Mouse (Mus musculus) adrenal gland, adult 2 months (tissue): Measurements from ENCODE around the gene Znhit1. TPM values are rescaled to one million over a fixed set of nuclear protein-coding genes. Genes with fewer than 3 reads are reported as not detected.
A peak's percentile ranks its signal among the peaks of the same experiment; 100 is the strongest.

Source experiments
- DNase-seq: peaks from one replicate; pipeline ENCODE4 v3.0.0; 2021
- polyA plus RNA-seq: library from polyadenylated mRNA; depleted of rRNA; stranded (reverse); fragments of >200 nt; gene quantifications from 2 replicates; pipeline ENCODE4 v1.2.3, GENCODE M21; 2012
- total RNA-seq, 2 experiments: library from RNA; stranded (reverse); gene quantifications; 2 replicates each; pipeline ENCODE4 v1.2.3; 2021

Znhit1 gene
- total and polyA plus RNA-seq, 3 experiments: 102 to 155 (median 109) TPM

- peak; percentile 95 for DNase-seq
Observed at GRCm38 (mm10) chr5:136986695-136987137, 1.1 kb downstream of the Znhit1 start, which contains the start of gene Plod3. TSS of gene Plod3 (plus strand) at chr5:136987019.

- no peak for DNase-seq
Observed at GRCm38 (mm10) chr5:136984828-136985227, 3.0 kb downstream of the Znhit1 start.

- DNase-seq: peak; percentile 43
Observed at GRCm38 (mm10) chr5:136982338-136982930, 5.4 kb downstream of the Znhit1 start.

GRCm38 (mm10) chr5:136980974-136981373 is 6.8 kb downstream of the Znhit1 start:
- no peak for DNase-seq

- DNase-seq: no peak
Observed at GRCm38 (mm10) chr5:136979762-136980161, 8.1 kb downstream of the Znhit1 start.

DNA sequence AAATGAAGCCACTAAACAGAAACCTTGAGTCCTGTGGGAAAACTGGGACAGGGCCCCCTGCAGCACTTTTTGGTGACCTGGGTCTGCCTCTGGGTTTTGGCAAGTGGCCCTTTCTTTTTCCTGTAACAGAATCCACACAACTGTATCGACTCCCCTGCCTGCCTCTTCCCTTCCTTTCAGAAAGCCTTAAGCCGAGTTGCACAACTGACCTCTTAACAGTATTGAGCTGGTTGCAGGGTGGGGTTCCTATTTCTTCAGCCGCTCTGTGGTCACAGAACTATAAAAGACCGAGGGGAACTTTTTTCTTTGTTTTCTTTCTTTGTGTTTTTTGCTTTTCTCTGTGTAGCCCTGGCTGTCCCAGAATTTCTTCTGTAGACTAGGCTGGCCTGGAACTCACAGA is 10.1 kb downstream of the Znhit1 start:
- no peak for DNase-seq

DNA sequence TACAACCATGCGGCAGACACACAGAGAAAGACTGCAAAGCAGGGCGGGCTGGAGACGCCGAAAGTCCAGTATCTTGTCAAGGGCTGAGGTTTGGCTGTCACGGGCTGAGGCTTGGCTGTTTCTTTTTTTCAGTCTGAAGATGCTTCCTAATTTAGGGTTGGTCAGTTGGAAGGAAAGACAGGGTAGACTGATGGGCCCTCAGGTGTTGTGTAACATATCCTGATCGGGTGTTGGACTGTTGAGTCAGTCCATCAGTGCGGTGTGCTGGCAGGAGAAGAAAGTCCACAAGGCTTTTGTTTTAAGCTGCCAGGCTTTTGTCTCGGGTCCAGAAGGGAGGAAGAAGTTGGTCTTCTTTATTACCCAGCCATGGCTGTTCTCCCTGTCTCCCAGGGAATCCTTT is 14.2 kb downstream of the Znhit1 start:
- no peak for DNase-seq

- peak; percentile 80 for DNase-seq
Observed at GRCm38 (mm10) chr5:136970703-136971102, 17.1 kb downstream of the Znhit1 start.

- peak; percentile 80 for DNase-seq
Observed at GRCm38 (mm10) chr5:136967592-136967991, 20.2 kb downstream of the Znhit1 start.

GRCm38 (mm10) chr5:136966861-136967455 is 20.9 kb downstream of the Znhit1 start:
- DNase-seq: no peak

- DNase-seq: peak; percentile 64
Observed at GRCm38 (mm10) chr5:136966331-136966730, 21.5 kb downstream of the Znhit1 start, which contains the start of gene Cldn15. TSS of gene Cldn15 (plus strand) at chr5:136966616.

GRCm38 (mm10) chr5:136965686-136966085 is 22.1 kb downstream of the Znhit1 start:
- no peak for DNase-seq

DNA sequence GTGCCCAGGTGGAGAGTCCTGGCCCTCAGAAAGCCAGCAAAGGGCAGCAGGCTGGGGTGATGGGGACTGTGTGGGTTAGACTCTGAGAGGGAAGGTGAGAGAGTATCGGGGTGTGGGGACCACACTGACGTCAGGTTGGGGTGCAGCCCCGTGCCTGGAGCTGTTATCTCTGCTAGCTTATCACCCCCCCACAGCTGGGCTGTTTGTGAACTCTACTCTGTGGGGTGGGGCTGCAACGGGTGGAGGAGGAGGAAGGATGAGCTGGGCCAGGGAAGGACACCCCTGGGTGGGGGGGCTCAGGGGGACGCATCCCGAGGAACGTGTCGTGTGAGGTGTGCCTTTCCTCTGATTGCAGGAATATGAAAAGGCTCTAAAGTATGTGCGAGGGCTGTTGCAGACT is 22.6 kb downstream of the Znhit1 start:
- DNase-seq: no peak

DNA sequence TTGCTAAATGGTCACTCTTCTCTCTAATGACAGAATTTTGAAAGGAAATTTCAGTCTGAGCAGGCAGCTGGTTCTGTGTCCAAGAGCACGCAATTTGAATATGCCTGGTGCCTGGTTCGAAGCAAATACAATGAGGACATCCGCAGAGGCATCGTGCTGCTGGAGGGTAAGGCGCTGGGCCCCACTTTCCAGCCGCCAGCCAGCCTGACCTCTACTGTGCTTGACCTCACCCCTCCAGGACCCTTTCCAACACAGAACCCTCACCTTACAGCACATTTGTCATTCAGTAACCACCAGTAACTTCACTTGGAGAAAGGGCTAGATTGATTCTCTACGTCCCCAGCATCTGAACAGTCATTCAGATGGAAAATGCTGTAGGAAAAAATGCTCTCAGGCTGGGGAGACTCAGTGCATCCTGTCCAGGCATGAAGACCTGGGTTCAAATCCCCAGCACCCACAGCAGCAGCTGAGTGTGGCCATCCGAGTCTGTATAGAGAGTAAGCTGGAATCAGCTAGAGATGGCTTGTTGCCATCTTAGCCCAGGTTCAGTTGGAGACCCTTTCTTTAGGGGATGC is 24.8 kb downstream of the Znhit1 start:
- DNase-seq: no peak

- peak; percentile 83 for DNase-seq
Observed at GRCm38 (mm10) chr5:136962501-136962900, 25.3 kb downstream of the Znhit1 start.

- DNase-seq: peak; percentile 94
Observed at GRCm38 (mm10) chr5:136961983-136962461, 25.8 kb downstream of the Znhit1 start.

DNA sequence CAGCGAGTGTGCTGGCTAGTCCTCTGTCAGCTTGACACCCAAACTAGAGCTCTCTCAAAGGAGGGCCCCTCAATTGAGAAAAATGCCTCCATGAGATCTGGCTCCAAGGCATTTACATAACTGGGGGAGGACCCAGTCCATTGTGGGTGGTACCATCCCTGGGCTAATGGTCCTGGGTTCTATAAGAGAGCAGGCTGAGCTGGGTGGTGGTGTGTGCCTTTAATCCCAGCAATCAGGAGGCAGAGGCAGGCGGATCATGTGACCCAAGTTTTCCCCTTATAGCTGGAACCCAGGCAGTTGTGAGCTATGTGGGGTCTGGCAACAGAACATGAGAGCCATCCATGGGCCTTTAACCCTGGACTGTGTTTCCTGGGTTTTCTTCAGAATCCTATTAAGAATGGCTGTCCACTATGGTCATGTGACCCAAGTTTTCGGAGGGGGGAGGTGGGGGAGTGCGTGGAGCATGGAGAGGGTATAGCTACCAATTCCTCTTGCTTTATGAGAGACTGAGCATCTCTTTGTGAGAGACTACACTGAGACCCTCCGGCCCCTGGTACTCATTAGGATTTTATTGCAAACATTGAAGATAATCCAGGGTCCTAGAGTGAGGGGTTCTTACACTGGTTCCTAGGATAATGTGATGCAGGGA is 26.4 kb downstream of the Znhit1 start:
- DNase-seq: no peak

DNA sequence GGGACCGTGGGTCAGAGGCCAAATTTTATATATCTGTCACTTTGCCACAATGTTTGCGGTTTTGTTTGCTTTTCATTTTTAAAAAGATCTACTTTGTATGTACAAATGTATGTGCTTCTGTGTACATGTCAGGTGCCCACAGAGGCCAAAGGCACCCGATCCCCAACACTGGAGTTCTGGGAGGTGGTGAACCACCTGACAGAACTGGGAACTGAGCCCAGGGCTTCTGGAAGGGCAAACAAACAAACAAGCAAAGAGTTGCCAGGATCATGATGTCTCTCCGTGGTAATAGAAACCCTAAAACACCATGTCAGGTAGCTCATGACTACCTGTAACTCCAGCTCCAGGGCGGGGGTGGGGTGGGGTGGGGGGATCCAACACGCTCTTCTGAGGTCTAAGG is 27.8 kb downstream of the Znhit1 start:
- DNase-seq: no peak

- DNase-seq: no peak
Observed at GRCm38 (mm10) chr5:136958991-136959605, 28.7 kb downstream of the Znhit1 start.

- DNase-seq: no peak
Observed at GRCm38 (mm10) chr5:136957250-136957649, 30.6 kb downstream of the Znhit1 start.

- no peak for DNase-seq
Observed at GRCm38 (mm10) chr5:136955622-136956021, 32.2 kb downstream of the Znhit1 start.

GRCm38 (mm10) chr5:136953440-136953951 is 34.3 kb downstream of the Znhit1 start:
- DNase-seq: peak; percentile 57
